Mouse (Mus musculus): Measurements from ENCODE around the gene 1700001C19Rik.

The 1700001C19Rik gene

GRCm38 (mm10) chr17:47458936-47459335, 21.8 kb upstream of the 1700001C19Rik start:
- Histone ChIP-seq H3K27me3 (ENCODE audit: insufficient read depth, low read length) (peaks cover 24% of the 10 kb centered on the region), H3K36me3 (ENCODE audit: insufficient read depth, low read length) (no peaks in the 10 kb centered on the region), H3K9me3 (ENCODE audit: low read length) (no peaks in the 10 kb centered on the region), H3K4me3 (replicated peaks; ENCODE audit: low read length) (no peak overlapping the region), H3K4me1 (replicated peaks; ENCODE audit: low read depth, low read length) (peaks cover 45% of the 10 kb centered on the region)
- TF ChIP-seq CTCF (conservative IDR thresholded peaks at IDR 0.05; ENCODE audit: low read length) (no peak), NANOG (IDR thresholded peaks at IDR 0.05; ENCODE audit: borderline replicate concordance, low read length) (no peak), POU5F1 (IDR thresholded peaks at IDR 0.05; ENCODE audit: borderline replicate concordance, low read length) (no peak)

- no peak overlapping the region for H3K4me3 ChIP-seq (replicated peaks; ENCODE audit: low read length)
Observed at GRCm38 (mm10) chr17:47458310-47458709, 21.1 kb upstream of the 1700001C19Rik start.

GRCm38 (mm10) chr17:47454675-47455074, 17.5 kb upstream of the 1700001C19Rik start:
- Histone ChIP-seq H3K4me3 (replicated peaks; ENCODE audit: low read length) (no peak overlapping the region), H3K9me3 (ENCODE audit: low read length) (no peaks in the 10 kb centered on the region), H3K36me3 (ENCODE audit: insufficient read depth, low read length) (no peaks in the 10 kb centered on the region), H3K27me3 (ENCODE audit: insufficient read depth, low read length) (0 out of 2 replicates have a peak, but pooled peaks cover 6% of the 10 kb centered on the region), H3K4me1 (replicated peaks; ENCODE audit: low read depth, low read length) (peaks cover 44% of the 10 kb centered on the region)
- TF ChIP-seq POU5F1 (IDR thresholded peaks at IDR 0.05; ENCODE audit: borderline replicate concordance, low read length) (no peak), NANOG (IDR thresholded peaks at IDR 0.05; ENCODE audit: borderline replicate concordance, low read length) (no peak), CTCF (conservative IDR thresholded peaks at IDR 0.05; ENCODE audit: low read length) (no peak)

More at GRCm38 (mm10) chr17:47458310-47458709, 21.1 kb upstream of the 1700001C19Rik start:
- H3K4me1 ChIP-seq (replicated peaks; ENCODE audit: low read depth, low read length), result peaks cover 45% of the 10 kb centered on the region
- no peaks in the 10 kb centered on the region for H3K9me3 ChIP-seq (ENCODE audit: low read length)
- TF ChIP-seq NANOG (IDR thresholded peaks at IDR 0.05; ENCODE audit: borderline replicate concordance, low read length), result no peak
- no peak for TF ChIP-seq POU5F1 (IDR thresholded peaks at IDR 0.05; ENCODE audit: borderline replicate concordance, low read length)
- no peak for TF ChIP-seq CTCF (conservative IDR thresholded peaks at IDR 0.05; ENCODE audit: low read length)
- no peaks in the 10 kb centered on the region for H3K36me3 ChIP-seq (ENCODE audit: insufficient read depth, low read length)
- H3K27me3 ChIP-seq (ENCODE audit: insufficient read depth, low read length), result peaks cover 21% of the 10 kb centered on the region

- Histone ChIP-seq H3K9me3 (ENCODE audit: low read length) (no peaks in the 10 kb centered on the region), H3K27me3 (ENCODE audit: insufficient read depth, low read length) (no peaks in the 10 kb centered on the region; the same call in 1 of the 2 replicates), H3K36me3 (ENCODE audit: insufficient read depth, low read length) (no peaks in the 10 kb centered on the region), H3K4me1 (replicated peaks; ENCODE audit: low read depth, low read length) (peaks cover 58% of the 10 kb centered on the region), H3K4me3 (replicated peaks; ENCODE audit: low read length) (no peak overlapping the region)
- TF ChIP-seq NANOG (IDR thresholded peaks at IDR 0.05; ENCODE audit: borderline replicate concordance, low read length), result no peak
- TF ChIP-seq CTCF (conservative IDR thresholded peaks at IDR 0.05; ENCODE audit: low read length), result no peak
- TF ChIP-seq POU5F1 (IDR thresholded peaks at IDR 0.05; ENCODE audit: borderline replicate concordance, low read length), result no peak
Observed at GRCm38 (mm10) chr17:47452886-47453285, 15.7 kb upstream of the 1700001C19Rik start.

GRCm38 (mm10) chr17:47450880-47451565, 13.8 kb upstream of the 1700001C19Rik start:
- Histone ChIP-seq H3K27me3 (ENCODE audit: insufficient read depth, low read length) (no peaks in the 10 kb centered on the region; the same call in 1 of the 2 replicates), H3K36me3 (ENCODE audit: insufficient read depth, low read length) (no peaks in the 10 kb centered on the region), H3K9me3 (ENCODE audit: low read length) (no peaks in the 10 kb centered on the region), H3K4me3 (replicated peaks; ENCODE audit: low read length) (peak overlapping the region; percentile 50), H3K4me1 (replicated peaks; ENCODE audit: low read depth, low read length) (peaks cover 72% of the 10 kb centered on the region)
- TF ChIP-seq NANOG (IDR thresholded peaks at IDR 0.05; ENCODE audit: borderline replicate concordance, low read length), result no peak
- TF ChIP-seq CTCF (conservative IDR thresholded peaks at IDR 0.05; ENCODE audit: low read length), result no peak
- TF ChIP-seq POU5F1 (IDR thresholded peaks at IDR 0.05; ENCODE audit: borderline replicate concordance, low read length), result no peak

- no peaks in the 10 kb centered on the region for H3K9me3 ChIP-seq (ENCODE audit: low read length)
- TF ChIP-seq CTCF (conservative IDR thresholded peaks at IDR 0.05; ENCODE audit: low read length), result no peak
- peaks cover 80% of the 10 kb centered on the region for H3K4me1 ChIP-seq (replicated peaks; ENCODE audit: low read depth, low read length)
- no peaks in the 10 kb centered on the region; the same call in 1 of the 2 replicates for H3K27me3 ChIP-seq (ENCODE audit: insufficient read depth, low read length)
- H3K4me3 ChIP-seq (replicated peaks; ENCODE audit: low read length), result peak overlapping the region; percentile 2; the same call in 1 of the 2 replicates
- no peaks in the 10 kb centered on the region for H3K36me3 ChIP-seq (ENCODE audit: insufficient read depth, low read length)
Observed at GRCm38 (mm10) chr17:47450239-47450638, 13.1 kb upstream of the 1700001C19Rik start.

GRCm38 (mm10) chr17:47449432-47449831, 12.3 kb upstream of the 1700001C19Rik start:
- Histone ChIP-seq H3K27me3 (ENCODE audit: insufficient read depth, low read length) (no peaks in the 10 kb centered on the region; the same call in 1 of the 2 replicates), H3K4me3 (replicated peaks; ENCODE audit: low read length) (0 out of 2 replicates have a peak overlapping the region, but pooled peaks have one; percentile 2), H3K4me1 (replicated peaks; ENCODE audit: low read depth, low read length) (peaks cover 84% of the 10 kb centered on the region), H3K36me3 (ENCODE audit: insufficient read depth, low read length) (no peaks in the 10 kb centered on the region), H3K9me3 (ENCODE audit: low read length) (no peaks in the 10 kb centered on the region)
- TF ChIP-seq CTCF (conservative IDR thresholded peaks at IDR 0.05; ENCODE audit: low read length) (no peak), POU5F1 (IDR thresholded peaks at IDR 0.05; ENCODE audit: borderline replicate concordance, low read length) (no peak), NANOG (IDR thresholded peaks at IDR 0.05; ENCODE audit: borderline replicate concordance, low read length) (no peak)

- Histone ChIP-seq H3K4me1 (replicated peaks; ENCODE audit: low read depth, low read length) (peaks cover 89% of the 10 kb centered on the region), H3K36me3 (ENCODE audit: insufficient read depth, low read length) (no peaks in the 10 kb centered on the region), H3K9me3 (ENCODE audit: low read length) (no peaks in the 10 kb centered on the region), H3K27me3 (ENCODE audit: insufficient read depth, low read length) (no peaks in the 10 kb centered on the region; the same call in 1 of the 2 replicates), H3K4me3 (replicated peaks; ENCODE audit: low read length) (no peak overlapping the region)
- TF ChIP-seq NANOG (IDR thresholded peaks at IDR 0.05; ENCODE audit: borderline replicate concordance, low read length) (no peak), CTCF (conservative IDR thresholded peaks at IDR 0.05; ENCODE audit: low read length) (no peak), POU5F1 (IDR thresholded peaks at IDR 0.05; ENCODE audit: borderline replicate concordance, low read length) (no peak)
Observed at GRCm38 (mm10) chr17:47448523-47449372, 11.6 kb upstream of the 1700001C19Rik start.

Measured in E14TG2a.4 (cell line).